Mouse (Mus musculus) MEL (cell line): ENCODE data around the gene Kcng4. TPM values are rescaled to one million over a fixed set of nuclear protein-coding genes. Genes with fewer than 3 reads are reported as not detected.

Experiments
- DNase-seq: peaks from one replicate; pipeline ENCODE4 v3.0.0; 2011; ENCODE audit warnings: low read depth, low spot score
- H3K27ac ChIP-seq: 2 replicates; pipeline ENCODE4 v1.5.1; 2012; ENCODE audit warnings: low read depth, mild to moderate bottlenecking, control low read depth, low read length, moderate library complexity; ENCODE audit not compliant: control insufficient read depth
- H3K27me3 ChIP-seq, 2 experiments: fragments of 150-350 bp in 1 of 2; sonication (generic) in 1 of 2; 2 replicates each; pipeline ENCODE4 v1.6.1; 2012; ENCODE audit warnings: low read length in 2 of 2, mild to moderate bottlenecking in 2 of 2, improper control_type of control experiment in 1 of 2, moderate library complexity in 1 of 2; ENCODE audit not compliant: insufficient read depth in 2 of 2, control insufficient read depth in 1 of 2
- H3K36me3 ChIP-seq, 2 experiments: 2 replicates each; pipeline ENCODE4 v1.6.1; 2012 to 2014; ENCODE audit warnings: low read length in 2 of 2, improper control_type of control experiment in 1 of 2, inconsistent platforms in 1 of 2, mild to moderate bottlenecking in 1 of 2; ENCODE audit not compliant: insufficient read depth in 2 of 2, control insufficient read depth in 1 of 2
- H3K4me1 ChIP-seq, 2 experiments: fragments of 150-350 bp in 1 of 2; sonication (generic) in 1 of 2; 2 replicates each; pipeline ENCODE4 v1.6.1; 2012; ENCODE audit warnings: low read length in 2 of 2, improper control_type of control experiment in 1 of 2, mild to moderate bottlenecking in 1 of 2; ENCODE audit not compliant: insufficient read depth in 2 of 2, control insufficient read depth in 1 of 2
- H3K4me3 ChIP-seq, 2 experiments: fragments of 150-350 bp in 1 of 2; sonication (generic) in 1 of 2; 2 replicates each; pipeline ENCODE4 v1.5.1; 2012; ENCODE audit warnings: low read depth in 2 of 2, low read length in 2 of 2, mild to moderate bottlenecking in 2 of 2, moderate library complexity in 2 of 2, control low read depth in 1 of 2, improper control_type of control experiment in 1 of 2; ENCODE audit not compliant: control insufficient read depth in 1 of 2, insufficient read depth in 1 of 2
- H3K79me2 ChIP-seq: 2 replicates; pipeline ENCODE4 v1.6.1; 2012; ENCODE audit warnings: mild to moderate bottlenecking, low read length, moderate library complexity; ENCODE audit not compliant: control insufficient read depth, poor library complexity, insufficient read depth
- H3K9ac ChIP-seq: 2 replicates; pipeline ENCODE4 v1.6.1; 2012; ENCODE audit warnings: low read depth, mild to moderate bottlenecking, control low read depth, low read length, moderate library complexity; ENCODE audit not compliant: control insufficient read depth, poor library complexity, severe bottlenecking
- H3K9me3 ChIP-seq: fragments of 150-350 bp; sonication (generic); replicated peaks from 2 replicates; pipeline ENCODE4 v1.6.1; 2012; ENCODE audit warnings: mild to moderate bottlenecking, low read length, improper control_type of control experiment, moderate library complexity; ENCODE audit not compliant: insufficient read depth
- BHLHE40 ChIP-seq: IDR thresholded peaks from 2 replicates; pipeline ENCODE4 v1.6.1; 2012; ENCODE audit warnings: low read depth, mild to moderate bottlenecking, inconsistent platforms, low read length, improper control_type of control experiment, borderline replicate concordance
- CHD2 ChIP-seq: IDR thresholded peaks from 2 replicates; pipeline ENCODE4 v1.6.1; 2011; ENCODE audit warnings: low read length, improper control_type of control experiment
- ELF1 ChIP-seq: IDR thresholded peaks from 2 replicates; pipeline ENCODE4 v1.6.1; 2014; ENCODE audit warnings: low read depth, mild to moderate bottlenecking, inconsistent platforms, low read length, improper control_type of control experiment, moderate library complexity
- EP300 ChIP-seq, 2 experiments: IDR thresholded peaks; 2 replicates each; pipeline ENCODE4 v1.6.1; 2011; ENCODE audit warnings: improper control_type of control experiment in 2 of 2, low read length in 2 of 2, low read depth in 1 of 2, mild to moderate bottlenecking in 1 of 2
- GATA1 ChIP-seq: IDR thresholded peaks from 2 replicates; pipeline ENCODE4 v1.6.1; 2011; ENCODE audit warnings: low read depth, low read length, improper control_type of control experiment
- HCFC1 ChIP-seq: IDR thresholded peaks from 2 replicates; pipeline ENCODE4 v1.6.1; 2012; ENCODE audit warnings: low read depth, mild to moderate bottlenecking, inconsistent platforms, low read length, improper control_type of control experiment, moderate library complexity
- MAFK ChIP-seq: IDR thresholded peaks from 2 replicates; pipeline ENCODE4 v1.6.1; 2011; ENCODE audit warnings: low read depth, mild to moderate bottlenecking, low read length, improper control_type of control experiment, borderline replicate concordance
- MAX ChIP-seq: IDR thresholded peaks from 2 replicates; pipeline ENCODE4 v1.6.1; 2011; ENCODE audit warnings: low read length, improper control_type of control experiment
- MAZ ChIP-seq: IDR thresholded peaks from 2 replicates; pipeline ENCODE4 v1.6.1; 2012; ENCODE audit warnings: low read depth, mild to moderate bottlenecking, inconsistent platforms, low read length, improper control_type of control experiment
- MEF2A ChIP-seq: IDR thresholded peaks from 2 replicates; pipeline ENCODE4 v1.6.1; 2014; ENCODE audit warnings: low read depth, mild to moderate bottlenecking, inconsistent platforms, low read length, improper control_type of control experiment; ENCODE audit not compliant: poor library complexity, insufficient replicate concordance, severe bottlenecking; ENCODE audit errors: extremely low read depth
- MYB ChIP-seq: IDR thresholded peaks from 2 replicates; pipeline ENCODE4 v1.6.1; 2011; ENCODE audit warnings: mild to moderate bottlenecking, low read depth, low read length, improper control_type of control experiment
- MYC ChIP-seq: IDR thresholded peaks from 2 replicates; pipeline ENCODE4 v1.6.1; 2011; ENCODE audit warnings: low read depth, mild to moderate bottlenecking, low read length, improper control_type of control experiment, moderate library complexity
- NELFE ChIP-seq: IDR thresholded peaks from 2 replicates; pipeline ENCODE4 v1.6.1; 2011; ENCODE audit warnings: low read depth, low read length, improper control_type of control experiment
- POLR2A ChIP-seq, 2 experiments: IDR thresholded peaks; 2 replicates each; pipeline ENCODE4 v1.6.1; 2011 to 2012; ENCODE audit warnings: low read length in 2 of 2, mild to moderate bottlenecking in 2 of 2, control low read depth in 1 of 2, improper control_type of control experiment in 1 of 2, low read depth in 1 of 2, moderate library complexity in 1 of 2; ENCODE audit not compliant: control insufficient read depth in 1 of 2, insufficient read depth in 1 of 2, poor library complexity in 1 of 2
- POLR2AphosphoS2 ChIP-seq: IDR thresholded peaks from 2 replicates; pipeline ENCODE4 v1.6.1; 2011; ENCODE audit warnings: low read length, improper control_type of control experiment
- POLR2AphosphoS5 ChIP-seq: IDR thresholded peaks from 2 replicates; pipeline ENCODE4 v1.6.1; 2012; ENCODE audit warnings: low read depth, borderline replicate concordance, mild to moderate bottlenecking, inconsistent platforms, low read length, moderate library complexity, mixed read lengths
- RCOR1 ChIP-seq: IDR thresholded peaks from 2 replicates; pipeline ENCODE4 v1.6.1; 2012; ENCODE audit warnings: low read depth, mild to moderate bottlenecking, inconsistent platforms, low read length, improper control_type of control experiment
- TAL1 ChIP-seq: IDR thresholded peaks from 2 replicates; pipeline ENCODE4 v1.6.1; 2012; ENCODE audit warnings: mild to moderate bottlenecking, inconsistent platforms, low read length, moderate library complexity, mixed read lengths
- TBP ChIP-seq: IDR thresholded peaks from 2 replicates; pipeline ENCODE4 v1.8.0; 2011; ENCODE audit warnings: low read depth, low read length, improper control_type of control experiment
- TCF12 ChIP-seq: IDR thresholded peaks from 2 replicates; pipeline ENCODE4 v1.6.1; 2014; ENCODE audit warnings: low read depth, mild to moderate bottlenecking, inconsistent platforms, low read length, improper control_type of control experiment, moderate library complexity
- ZMIZ1 ChIP-seq: IDR thresholded peaks from 2 replicates; pipeline ENCODE4 v1.6.1; 2012; ENCODE audit warnings: low read depth, mild to moderate bottlenecking, inconsistent platforms, low read length, improper control_type of control experiment, moderate library complexity
- polyA plus RNA-seq, 2 experiments: library from polyadenylated mRNA; stranded (reverse) in 1 of 2; unstranded in 1 of 2; fragments of >175 nt in 1 of 2; fragments of >200 nt in 1 of 2; gene quantifications; 2 replicates each; pipeline versions ENCODE4 v1.2.1 to v1.2.4; 2012; ENCODE audit warnings: low replicate concordance in 2 of 2, low read depth in 1 of 2; ENCODE audit not compliant: insufficient read length in 2 of 2, insufficient read depth in 1 of 2, missing spikeins in 1 of 2
- total RNA-seq: library from RNA; depleted of rRNA; stranded (reverse); fragments of 300-350 nt; gene quantifications from 2 replicates; pipeline ENCODE4 v1.2.3, GENCODE M21; 2012

Kcng4 gene
- total and polyA plus RNA-seq, 3 experiments, result not detected

DNA sequence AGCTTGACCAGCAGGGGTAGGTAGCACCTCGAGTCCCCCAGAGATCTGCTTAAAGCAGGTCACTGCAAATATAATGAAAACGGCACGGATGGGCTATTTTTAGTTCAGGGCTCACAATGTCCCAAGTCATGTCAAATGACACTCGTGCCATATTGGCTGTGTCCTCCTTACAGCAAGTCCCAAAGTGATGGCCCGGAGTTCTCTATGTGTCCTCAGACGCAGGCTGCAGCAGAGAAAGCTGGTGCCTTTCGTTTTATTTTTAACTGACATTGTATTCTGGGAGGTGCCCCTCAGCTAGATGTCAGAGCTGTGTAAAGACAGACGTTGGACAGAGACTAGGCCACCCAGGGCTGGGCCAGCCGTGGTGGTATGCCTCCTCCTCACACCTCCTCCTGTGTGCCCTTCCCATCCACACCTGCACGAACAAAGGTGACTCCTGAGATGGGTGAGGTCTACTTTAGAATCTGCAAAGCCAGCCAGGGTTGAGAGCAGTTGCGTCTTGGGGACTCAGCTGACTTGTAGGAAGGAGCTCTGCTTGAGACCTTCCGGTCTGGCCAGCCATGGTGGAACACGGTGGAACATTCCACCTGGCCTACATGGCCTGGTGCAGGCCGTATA is 14.5 kb downstream of the Kcng4 start:
- H3K4me3 ChIP-seq, result no peak overlapping the region

DNA sequence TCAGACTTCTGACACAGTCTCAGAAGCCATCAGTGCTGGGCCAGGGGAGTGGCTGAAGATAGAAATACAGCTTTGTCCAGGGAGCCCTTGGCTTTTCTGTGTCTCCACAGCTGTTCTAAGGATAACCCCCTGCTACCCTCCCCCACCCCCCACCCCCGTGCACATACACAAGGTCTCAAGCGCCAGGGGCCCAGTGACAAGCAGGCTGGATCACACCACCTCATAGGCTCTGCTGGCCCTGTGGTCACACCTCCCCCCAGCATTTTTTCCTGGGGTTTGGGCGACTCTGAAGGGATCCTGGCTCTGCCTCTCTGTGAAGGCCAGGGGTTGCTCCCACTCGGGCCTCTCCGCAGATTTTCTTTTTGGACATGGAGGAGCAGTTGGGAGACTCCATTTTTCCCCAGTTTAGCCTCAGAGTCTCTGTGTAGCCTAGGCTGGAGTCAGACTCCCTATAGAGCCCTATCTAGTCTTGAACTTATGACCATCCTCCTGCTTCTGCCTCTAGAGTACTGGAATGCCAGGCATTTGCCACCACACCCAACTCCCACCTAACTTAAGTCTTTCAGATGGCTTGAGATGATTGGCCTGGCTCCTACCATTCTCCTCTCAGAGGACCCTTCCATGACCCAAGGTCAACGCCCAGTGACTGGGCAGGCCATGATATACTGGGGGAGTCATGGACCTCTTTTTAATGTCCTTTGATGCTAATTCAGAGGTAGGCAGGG is 15.2 kb downstream of the Kcng4 start:
- no peak for TF ChIP-seq GATA1
- TF ChIP-seq TCF12, result no peak
- no peak for TF ChIP-seq MEF2A
- no peak for TF ChIP-seq MAX
- no peak for TF ChIP-seq HCFC1
- no peak for TF ChIP-seq MYB
- TF ChIP-seq BHLHE40, result no peak
- TF ChIP-seq POLR2AphosphoS2, result no peak
- no peak for TF ChIP-seq POLR2A (IDR thresholded peaks at IDR 0.05; ENCODE audit: control insufficient read depth in 1 of 2, insufficient read depth in 1 of 2, low read depth in 1 of 2, low read length in 2 of 2, poor library complexity in 1 of 2)
- no peak for TF ChIP-seq TAL1
- no peak for TF ChIP-seq MYC
- no peak for TF ChIP-seq CHD2
- no peaks in the 10 kb centered on the region for H3K79me2 ChIP-seq
- no peaks in the 10 kb centered on the region for H3K4me1 ChIP-seq
- no peak overlapping the region for H3K27ac ChIP-seq
- H3K36me3 ChIP-seq, result no peaks in the 10 kb centered on the region
- DNase-seq, result no peak
- H3K9me3 ChIP-seq, result no peaks in the 10 kb centered on the region
- H3K27me3 ChIP-seq, result peaks cover 0 to 2% of the 10 kb centered on the region in 2 experiments; a peak in 2 of 4 replicates
- no peak overlapping the region for H3K4me3 ChIP-seq
- H3K9ac ChIP-seq, result no peak overlapping the region

More for the DNA sequence above, 14.5 kb downstream of the Kcng4 start:
- Histone ChIP-seq H3K9ac (no peak overlapping the region), H3K4me1 (no peaks in the 10 kb centered on the region), H3K27me3 (peaks cover 0 to 2% of the 10 kb centered on the region in 2 experiments; a peak in 2 of 4 replicates), H3K27ac (no peak overlapping the region), H3K79me2 (no peaks in the 10 kb centered on the region), H3K9me3 (no peaks in the 10 kb centered on the region), H3K36me3 (no peaks in the 10 kb centered on the region)
- TF ChIP-seq MYC, result no peak
- TF ChIP-seq MAFK, result no peak
- TF ChIP-seq MAZ, result no peak
- TF ChIP-seq TBP, result no peak
- TF ChIP-seq MEF2A, result no peak
- no peak for TF ChIP-seq NELFE
- no peak for TF ChIP-seq POLR2AphosphoS5
- TF ChIP-seq ELF1, result no peak
- TF ChIP-seq ZMIZ1, result no peak
- no peak for TF ChIP-seq RCOR1
- no peak for TF ChIP-seq MYB
- TF ChIP-seq EP300 (IDR thresholded peaks at IDR 0.05; ENCODE audit: low read depth in 1 of 2, low read length in 2 of 2), result no peak
- no peak for TF ChIP-seq HCFC1
- DNase-seq, result no peak
